Comparison of ENCODE assay signal across 32 mouse cellular contexts in the genomic region with DNA sequence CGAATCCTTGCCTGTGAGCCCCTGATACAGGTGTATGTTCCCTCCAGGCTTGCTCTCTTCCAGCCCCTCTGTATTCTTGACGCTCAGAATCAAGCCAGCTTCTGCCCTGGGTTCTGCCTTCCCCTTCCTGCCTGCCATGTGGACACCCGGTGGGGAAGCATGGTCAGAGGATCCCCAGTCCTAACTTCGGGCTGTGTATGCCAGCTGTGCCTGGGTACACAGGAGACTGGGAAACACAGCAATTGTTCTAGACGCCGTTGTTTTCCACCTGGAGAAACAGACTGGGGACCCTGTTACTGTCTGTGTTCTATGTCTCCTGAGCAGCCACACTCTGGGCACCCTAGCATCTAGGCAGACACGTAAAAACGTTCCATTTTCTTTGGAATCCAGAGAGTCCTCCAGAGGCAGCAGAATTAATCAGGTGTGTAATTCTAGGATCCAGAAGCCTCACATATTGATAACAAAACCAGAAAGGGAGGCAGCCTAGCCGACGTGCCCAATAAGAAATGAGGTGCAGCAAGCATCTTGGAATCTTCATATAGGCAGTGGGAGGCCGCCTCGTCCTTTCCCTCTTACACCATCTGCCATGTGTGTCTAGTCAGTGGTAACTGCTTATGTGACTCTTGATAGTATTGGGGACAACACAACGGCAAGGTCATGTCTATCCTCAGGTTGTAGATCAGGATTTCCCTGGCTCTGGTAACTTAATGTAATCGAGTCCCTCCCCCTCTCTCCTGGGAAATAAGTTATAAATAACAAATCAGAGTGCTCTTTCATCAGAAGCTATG. TPM values are rescaled to one million over a fixed set of nuclear protein-coding genes. Genes with fewer than 3 reads are reported as not detected.
A peak's percentile ranks its signal among the peaks of the same experiment; 100 is the strongest.
DNase-seq lines count a peak whose midpoint lies in the region; ATAC-seq and TF ChIP-seq lines count a peak whose summit lies in the region.
"Had no signal": no experiment of that assay in that cellular context is flagged by ENCODE, and none has a peak within 500 bp of the region (broad histone marks: within the 10 kb centered on the region; RNA-seq: fewer than 3 reads in every experiment).

No protein-coding gene starts in this region.

- TF ChIP-seq CTCF in hindbrain, postnatal 0 days (IDR thresholded peaks at IDR 0.05; ENCODE audit: low read depth): no peak

- no peak overlapping the region for H3K4me3 ChIP-seq in hindbrain, embryonic 10.5 days
- no peak overlapping the region for H3K4me3 ChIP-seq in hindbrain, postnatal 0 days (ENCODE audit: low read length)
- H3K4me3 ChIP-seq in midbrain, embryonic 14.5 days (replicated peaks; ENCODE audit: low read depth, low read length): no peak overlapping the region
- no peak overlapping the region for H3K4me3 ChIP-seq in midbrain, embryonic 15.5 days
- H3K4me3 ChIP-seq: embryonic facial prominence, embryonic 10.5 days; embryonic facial prominence, embryonic 13.5 days; erythroblast, embryonic 14.5 days; forebrain, embryonic 12.5 days; forebrain, embryonic 15.5 days; gastrocnemius, adult 2 months; heart, adult 2 months; heart, embryonic 10.5 days; heart, embryonic 13.5 days; hindbrain, embryonic 12.5 days; hindbrain, embryonic 15.5 days had no signal

- no peak overlapping the region for H3K4me2 ChIP-seq in hindbrain, postnatal 0 days (ENCODE audit: low read depth, low read length)
- no peak overlapping the region for H3K4me2 ChIP-seq in midbrain, embryonic 14.5 days (ENCODE audit: low read length)
- H3K4me2 ChIP-seq in midbrain, embryonic 15.5 days: no peak overlapping the region
- H3K4me2 ChIP-seq: embryonic facial prominence, embryonic 13.5 days; forebrain, embryonic 12.5 days; forebrain, embryonic 15.5 days; heart, embryonic 13.5 days; hindbrain, embryonic 12.5 days; hindbrain, embryonic 15.5 days had no signal

- H3K4me1 ChIP-seq in hindbrain, embryonic 10.5 days (replicated peaks): peaks cover 26% of the 10 kb centered on the region
- no peaks in the 10 kb centered on the region for H3K4me1 ChIP-seq in hindbrain, postnatal 0 days (ENCODE audit: insufficient read depth, low read length)
- H3K4me1 ChIP-seq in midbrain, embryonic 14.5 days (ENCODE audit: control insufficient read depth, insufficient read depth, low read length): 0 out of 2 replicates have a peak, but pooled peaks cover 4% of the 10 kb centered on the region
- H3K4me1 ChIP-seq in midbrain, embryonic 15.5 days: no peaks in the 10 kb centered on the region
- H3K4me1 ChIP-seq: embryonic facial prominence, embryonic 13.5 days; forebrain, embryonic 15.5 days; heart, embryonic 10.5 days; heart, embryonic 13.5 days; hindbrain, embryonic 15.5 days had no signal

- no peak for ATAC-seq in hindbrain, postnatal 0 days
- ATAC-seq in midbrain, embryonic 14.5 days (ENCODE audit: low FRiP score, low TSS enrichment): no peak
- no peak; the same call in 1 of the 2 replicates for ATAC-seq in midbrain, embryonic 15.5 days (replicated peaks)
- ATAC-seq: CD4-positive, CD25-positive, alpha-beta regulatory T cell, adult 4 months; forebrain, embryonic 15.5 days had no signal

- no peak for DNase-seq in hindbrain, embryonic 10.5 days (ENCODE audit: low spot score)
- no peak for DNase-seq in hindbrain, postnatal 0 days (ENCODE audit: low spot score)
- peak; percentile 27 for DNase-seq in midbrain, embryonic 14.5 days
- peak; percentile 20 for DNase-seq in brain, adult 2 months (ENCODE audit: low read depth, low spot score)
- DNase-seq in spleen, postnatal 10 days (ENCODE audit: low spot score in 2 of 2): no peak
- DNase-seq: adrenal gland, adult 2 months; adrenal gland, postnatal 14 days; cerebellum, adult 11-12 months; cerebellum, adult 8-10 months; cerebellum, postnatal 10 days; cerebellum, postnatal 36 days; embryo, embryonic 11 days; gastrocnemius, adult 2 months; gastrocnemius, postnatal 14 days; heart, adult 2 months; heart, postnatal 14 days; heart, postnatal 4 days had no signal

- 85% methylated on average over 14 of the region's 14 CpGs for WGBS in hindbrain, embryonic 10.5 days
- 61% methylated on average over 14 of the region's 14 CpGs for WGBS in hindbrain, postnatal 0 days
- WGBS in midbrain, embryonic 14.5 days: 80% methylated on average over 14 of the region's 14 CpGs
- 76% methylated on average over 14 of the region's 14 CpGs for WGBS in midbrain, embryonic 15.5 days

- H3K36me3 ChIP-seq in hindbrain, embryonic 10.5 days: no peaks in the 10 kb centered on the region
- H3K36me3 ChIP-seq in hindbrain, postnatal 0 days (ENCODE audit: insufficient read depth, low read length): no peaks in the 10 kb centered on the region
- no peaks in the 10 kb centered on the region for H3K36me3 ChIP-seq in midbrain, embryonic 14.5 days (ENCODE audit: control insufficient read depth, insufficient read depth, low read length)
- H3K36me3 ChIP-seq in midbrain, embryonic 15.5 days (replicated peaks): no peaks in the 10 kb centered on the region
- H3K36me3 ChIP-seq: embryonic facial prominence, embryonic 10.5 days; embryonic facial prominence, embryonic 13.5 days; forebrain, embryonic 12.5 days; forebrain, embryonic 15.5 days; heart, embryonic 10.5 days; heart, embryonic 13.5 days; hindbrain, embryonic 12.5 days; hindbrain, embryonic 15.5 days had no signal

- peak overlapping the region; percentile 40 for H3K27ac ChIP-seq in hindbrain, embryonic 10.5 days
- no peak overlapping the region for H3K27ac ChIP-seq in hindbrain, postnatal 0 days
- H3K27ac ChIP-seq in midbrain, embryonic 14.5 days (replicated peaks; ENCODE audit: low read depth, low read length): no peak overlapping the region
- no peak overlapping the region for H3K27ac ChIP-seq in midbrain, embryonic 15.5 days
- H3K27ac ChIP-seq: embryonic facial prominence, embryonic 10.5 days; embryonic facial prominence, embryonic 13.5 days; forebrain, embryonic 12.5 days; forebrain, embryonic 15.5 days; gastrocnemius, adult 2 months; heart, adult 2 months; heart, embryonic 10.5 days; heart, embryonic 13.5 days; hindbrain, embryonic 12.5 days; hindbrain, embryonic 15.5 days had no signal

- H3K9me3 ChIP-seq in hindbrain, embryonic 10.5 days: no peaks in the 10 kb centered on the region
- no peaks in the 10 kb centered on the region for H3K9me3 ChIP-seq in hindbrain, postnatal 0 days (ENCODE audit: low read length)
- H3K9me3 ChIP-seq in midbrain, embryonic 14.5 days (ENCODE audit: control insufficient read depth, low read length): no peaks in the 10 kb centered on the region
- no peaks in the 10 kb centered on the region for H3K9me3 ChIP-seq in midbrain, embryonic 15.5 days
- H3K9me3 ChIP-seq: embryonic facial prominence, embryonic 10.5 days; embryonic facial prominence, embryonic 13.5 days; forebrain, embryonic 12.5 days; forebrain, embryonic 15.5 days; heart, embryonic 10.5 days; heart, embryonic 13.5 days; hindbrain, embryonic 12.5 days; hindbrain, embryonic 15.5 days had no signal

- peaks cover 73% of the 10 kb centered on the region for H3K27me3 ChIP-seq in hindbrain, embryonic 10.5 days (ENCODE audit: insufficient read depth, poor library complexity, severe bottlenecking)
- no peaks in the 10 kb centered on the region for H3K27me3 ChIP-seq in hindbrain, postnatal 0 days (ENCODE audit: insufficient read depth, low read length)
- H3K27me3 ChIP-seq in midbrain, embryonic 14.5 days (ENCODE audit: control insufficient read depth, insufficient read depth, low read length): peaks cover 24% of the 10 kb centered on the region; the same call in 1 of the 2 replicates
- peaks cover 11% of the 10 kb centered on the region for H3K27me3 ChIP-seq in midbrain, embryonic 15.5 days (replicated peaks)
- H3K27me3 ChIP-seq: embryonic facial prominence, embryonic 13.5 days; forebrain, embryonic 15.5 days; heart, embryonic 13.5 days; hindbrain, embryonic 15.5 days had no signal

- no peak overlapping the region for H3K9ac ChIP-seq in hindbrain, postnatal 0 days (replicated peaks; ENCODE audit: low read length)
- no peak overlapping the region for H3K9ac ChIP-seq in midbrain, embryonic 14.5 days (replicated peaks; ENCODE audit: low read length)
- H3K9ac ChIP-seq in midbrain, embryonic 15.5 days: no peak overlapping the region
- H3K9ac ChIP-seq: embryonic facial prominence, embryonic 13.5 days; forebrain, embryonic 12.5 days; forebrain, embryonic 15.5 days; heart, embryonic 13.5 days; hindbrain, embryonic 12.5 days; hindbrain, embryonic 15.5 days had no signal

RNA-seq across cellular contexts. Expression of gene Mindy4b-ps, which starts 6.4 kb away (rescaled TPM):
- not detected in 2 replicates for polyA plus RNA-seq in hindbrain, embryonic 10.5 days (2016; fragmentation: Nextera tagmentation; extraction: Ambion mirVana)
- not detected in 2 replicates for total RNA-seq in hindbrain, postnatal 0 days (2014; rRNA removed)
- polyA plus RNA-seq in hindbrain, postnatal 0 days (2015; fragmentation: Nextera tagmentation; extraction: Ambion mirVana): 0.09 TPM in 1 of 2 replicates, not detected in the other
- polyA plus RNA-seq in midbrain, embryonic 14.5 days (2014; fragmentation: Nextera tagmentation; extraction: Ambion mirVana): not detected in 2 replicates
- 0.08 and 0.14 TPM in 2 replicates for polyA plus RNA-seq in midbrain, embryonic 15.5 days (2015; fragmentation: Nextera tagmentation; extraction: Ambion mirVana)
- total RNA-seq: adrenal gland, adult 2 months; adrenal gland, postnatal 14 days; adrenal gland, postnatal 4 days; gastrocnemius, adult 2 months; gastrocnemius, postnatal 14 days; gastrocnemius, postnatal 4 days; MEL had no signal
- polyA plus RNA-seq: adrenal gland, adult 2 months; C2C12; CD4-positive, CD25-positive, alpha-beta regulatory T cell, adult 4 months; embryonic facial prominence, embryonic 10.5 days; embryonic facial prominence, embryonic 13.5 days; erythroblast, embryonic 14.5 days; forebrain, embryonic 12.5 days; forebrain, embryonic 15.5 days; heart, embryonic 10.5 days; hindbrain, embryonic 12.5 days; hindbrain, embryonic 15.5 days had no signal

RNA-seq across cellular contexts. Expression of gene Clrn1, which starts 56.6 kb away (rescaled TPM):
- 1.3 and 2.3 TPM in 2 replicates for polyA plus RNA-seq in hindbrain, embryonic 10.5 days (2016; fragmentation: Nextera tagmentation; extraction: Ambion mirVana)
- total RNA-seq in hindbrain, postnatal 0 days (2014; rRNA removed): 3.3 and 7.1 TPM in 2 replicates
- 3.7 TPM in 2 replicates for polyA plus RNA-seq in hindbrain, postnatal 0 days (2015; fragmentation: Nextera tagmentation; extraction: Ambion mirVana)
- 0.51 and 0.63 TPM in 2 replicates for polyA plus RNA-seq in midbrain, embryonic 14.5 days (2014; fragmentation: Nextera tagmentation; extraction: Ambion mirVana)
- 0.34 and 0.56 TPM in 2 replicates for polyA plus RNA-seq in midbrain, embryonic 15.5 days (2015; fragmentation: Nextera tagmentation; extraction: Ambion mirVana)
- total RNA-seq: adrenal gland, adult 2 months; adrenal gland, postnatal 14 days; adrenal gland, postnatal 4 days; gastrocnemius, adult 2 months; gastrocnemius, postnatal 14 days; gastrocnemius, postnatal 4 days; heart, adult 2 months; heart, postnatal 14 days; heart, postnatal 4 days; MEL had no signal
- polyA plus RNA-seq: adrenal gland, adult 2 months; CD4-positive, CD25-positive, alpha-beta regulatory T cell, adult 4 months; erythroblast, embryonic 14.5 days; heart, adult 2 months had no signal

Comparison
In these comparisons a context has a peak if more than half of its experiments do, and no peak if none do; other contexts are left out.
1. DNase-seq: peak in midbrain, embryonic 14.5 days (single experiment) and brain, adult 2 months (single experiment); none in hindbrain, embryonic 10.5 days (single experiment), hindbrain, postnatal 0 days (single experiment) and spleen, postnatal 10 days (0 of 2).